Mouse (Mus musculus) megakaryocyte, embryonic 14.5 days (primary cell): ENCODE results near the gene A930002H24Rik. TPM values are rescaled to one million over a fixed set of nuclear protein-coding genes. Genes with fewer than 3 reads are reported as not detected.
"Not testable (repeated sequence)": the region's sequence is repeated elsewhere in the genome, so short reads cannot be mapped to it uniquely, and the experiment has no call there.

ENCODE experiments used
- H3K27me3 ChIP-seq: replicated peaks from 2 replicates; pipeline ENCODE3; 2012; ENCODE audit warnings: inconsistent platforms
- H3K36me3 ChIP-seq: replicated peaks from 2 replicates; pipeline ENCODE3; 2012; ENCODE audit warnings: low read length, inconsistent platforms, mixed read lengths
- H3K4me1 ChIP-seq: 2 replicates; pipeline ENCODE4 v1.6.1; 2012; ENCODE audit warnings: inconsistent platforms
- H3K4me3 ChIP-seq: replicated peaks from 2 replicates; pipeline ENCODE3; 2012; ENCODE audit warnings: moderate library complexity, mild to moderate bottlenecking, inconsistent platforms
- H3K9me3 ChIP-seq: 2 replicates; pipeline ENCODE4 v1.6.1; 2012; ENCODE audit warnings: inconsistent platforms
- FLI1 ChIP-seq: IDR thresholded peaks from 2 replicates; pipeline ENCODE4 v1.6.1; 2012; ENCODE audit warnings: low read length, inconsistent platforms, mixed read lengths
- GATA1 ChIP-seq: IDR thresholded peaks from 3 replicates; pipeline ENCODE4 v1.6.1; 2012; ENCODE audit warnings: mixed read lengths, low read length, inconsistent platforms, borderline replicate concordance
- polyA plus RNA-seq: library from polyadenylated mRNA; stranded (reverse); fragments of >175 nt; gene quantifications from 2 replicates; pipeline ENCODE4 v1.2.3, GENCODE M21; 2012; ENCODE audit warnings: low replicate concordance; ENCODE audit not compliant: insufficient read depth

Gene A930002H24Rik
- polyA plus RNA-seq, 1 experiment: 5.5 TPM

DNA sequence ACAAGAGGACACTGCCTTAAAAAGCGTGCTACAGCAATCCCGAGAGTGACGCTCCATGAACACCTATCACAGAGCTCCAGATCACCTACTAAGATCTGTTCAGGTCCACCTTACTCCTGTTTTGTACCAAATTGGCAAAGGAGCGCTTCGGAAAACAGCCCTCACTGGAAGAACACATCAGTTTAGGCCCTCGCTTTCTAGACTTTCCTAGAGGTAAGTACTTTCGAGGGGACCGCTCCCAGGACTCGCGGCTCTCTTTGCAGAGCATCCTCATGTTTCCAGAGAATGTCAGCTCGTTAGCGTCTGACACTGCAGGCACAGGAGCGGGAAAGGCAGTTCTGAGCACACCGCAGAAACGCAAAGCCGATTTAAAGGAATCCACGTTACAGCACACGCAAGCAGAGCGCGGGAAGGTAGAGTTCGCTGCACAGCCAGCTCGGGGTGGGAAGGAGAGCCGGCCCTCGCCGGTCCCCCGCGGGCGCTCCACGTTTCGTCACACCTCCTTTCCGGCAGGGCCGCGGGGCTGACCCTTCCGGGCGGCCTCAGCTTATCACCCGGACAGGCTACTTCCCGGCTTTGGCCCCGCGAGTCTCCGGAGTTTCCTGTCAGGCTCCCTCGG lies 470 bp downstream of the A930002H24Rik start, which contains the start of gene Fer:
TSS of gene Fer (plus strand) at position 51 of the 619 bp plus-strand sequence.
- H3K9me3 ChIP-seq: no peaks in the 10 kb centered on the region
- H3K4me3 ChIP-seq: peak within 1 kb of the TSS; percentile 98
- no peak for TF ChIP-seq FLI1
- TF ChIP-seq GATA1: no peak
- H3K4me1 ChIP-seq: peaks cover 22% of the 10 kb centered on the region
- H3K27me3 ChIP-seq: no peaks in the 10 kb centered on the region
- no peaks in the 10 kb centered on the region for H3K36me3 ChIP-seq

DNA sequence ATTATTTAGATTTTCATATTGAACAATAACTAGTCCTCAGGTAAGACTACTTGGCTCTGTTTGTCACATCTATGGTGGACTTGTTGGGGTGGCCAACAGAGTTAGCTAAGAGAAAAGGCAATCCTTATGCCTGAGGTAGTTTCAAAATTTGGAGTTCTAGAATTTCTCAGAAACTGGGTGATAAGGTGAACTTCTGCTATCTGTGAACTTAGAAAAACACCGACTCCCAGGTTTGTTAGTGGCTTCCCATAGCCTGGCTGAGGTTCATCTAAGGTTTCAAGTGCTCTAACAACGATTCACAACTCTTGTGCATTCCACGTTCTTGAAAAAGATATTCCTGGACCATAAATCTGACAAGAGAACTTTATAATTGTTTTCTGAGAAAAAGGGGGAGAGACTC lies 1.2 kb downstream of the A930002H24Rik start:
- Histone ChIP-seq H3K27me3 (no peaks in the 10 kb centered on the region), H3K9me3 (no peaks in the 10 kb centered on the region), H3K4me1 (peaks cover 28% of the 10 kb centered on the region), H3K36me3 (no peaks in the 10 kb centered on the region), H3K4me3 (peak overlapping the region; percentile 38)
- TF ChIP-seq GATA1 (no peak), FLI1 (no peak)

DNA sequence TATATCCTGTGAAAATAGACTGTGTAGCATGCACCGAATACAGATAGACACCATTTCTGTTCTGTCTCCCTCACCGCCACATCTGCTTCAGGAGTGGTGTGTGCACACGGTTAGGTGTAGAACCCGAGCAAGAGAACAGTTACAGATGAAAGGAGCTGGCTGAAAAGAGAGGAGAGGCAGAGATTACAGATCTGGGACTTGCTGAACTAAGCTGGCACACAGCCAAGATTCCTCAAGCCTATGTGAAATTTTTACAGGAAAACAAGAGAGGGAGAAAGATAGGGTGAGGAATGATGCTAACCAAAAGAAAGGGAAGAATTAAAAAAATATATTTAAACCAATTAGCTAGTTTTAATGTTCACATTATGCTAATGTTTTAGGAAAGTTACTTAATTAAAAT lies 2.6 kb downstream of the A930002H24Rik start:
- no peaks in the 10 kb centered on the region for H3K36me3 ChIP-seq
- no peak overlapping the region for H3K4me3 ChIP-seq
- peaks cover 40% of the 10 kb centered on the region for H3K4me1 ChIP-seq
- TF ChIP-seq GATA1 (no peak), FLI1 (no peak)
- no peaks in the 10 kb centered on the region for H3K9me3 ChIP-seq
- no peaks in the 10 kb centered on the region for H3K27me3 ChIP-seq

DNA sequence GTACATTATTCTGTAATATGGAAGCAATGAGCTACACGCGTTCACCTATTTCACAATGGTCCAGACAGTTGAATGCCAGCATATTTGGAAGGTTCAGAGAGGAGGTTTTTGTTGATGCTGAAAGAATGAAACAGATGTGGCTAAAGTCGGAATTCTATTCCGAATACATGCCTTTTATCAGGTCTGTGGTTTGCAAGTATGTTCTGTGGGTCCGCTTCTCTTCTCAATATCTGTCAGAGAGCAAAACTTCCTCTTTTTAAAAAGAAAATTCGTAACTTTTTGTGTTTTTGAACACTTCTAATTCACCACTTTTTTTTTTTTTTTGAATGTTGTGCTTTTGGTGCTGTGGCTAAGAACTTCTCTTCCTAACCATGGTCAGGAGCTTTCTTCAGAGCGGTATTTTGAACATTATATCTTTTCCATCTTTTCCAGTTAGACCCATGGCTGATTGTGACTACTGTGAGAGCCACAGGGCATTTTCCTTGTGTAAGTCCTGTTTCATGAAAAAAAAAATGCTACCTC lies 6.5 kb downstream of the A930002H24Rik start:
- peaks cover 15% of the 10 kb centered on the region for H3K9me3 ChIP-seq
- H3K27me3 ChIP-seq: peaks cover 6% of the 10 kb centered on the region
- no peak for TF ChIP-seq FLI1
- no peak for TF ChIP-seq GATA1
- peaks cover 7% of the 10 kb centered on the region for H3K36me3 ChIP-seq
- peaks cover 23% of the 10 kb centered on the region for H3K4me1 ChIP-seq
- peak overlapping the region; percentile 56 for H3K4me3 ChIP-seq

DNA sequence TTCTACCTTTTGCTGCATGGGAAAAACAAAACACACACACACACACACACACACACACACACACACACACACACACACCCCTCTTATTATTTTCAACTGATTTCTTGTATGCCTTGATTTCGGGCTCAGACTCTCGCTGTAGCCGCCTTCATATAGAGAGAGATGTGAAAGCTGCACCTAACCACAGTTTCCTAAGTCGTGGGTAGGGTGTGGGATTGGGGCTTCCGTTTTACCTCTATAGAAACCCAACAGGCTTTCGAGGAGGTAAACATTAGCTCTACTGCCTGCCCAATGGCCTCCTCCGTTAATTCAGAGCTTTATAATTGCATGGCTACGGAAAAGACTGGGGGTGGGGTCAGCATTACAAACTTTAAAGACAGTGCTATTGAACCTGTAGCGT lies 13.6 kb downstream of the A930002H24Rik start:
- H3K36me3 ChIP-seq: peaks cover 7% of the 10 kb centered on the region

DNA sequence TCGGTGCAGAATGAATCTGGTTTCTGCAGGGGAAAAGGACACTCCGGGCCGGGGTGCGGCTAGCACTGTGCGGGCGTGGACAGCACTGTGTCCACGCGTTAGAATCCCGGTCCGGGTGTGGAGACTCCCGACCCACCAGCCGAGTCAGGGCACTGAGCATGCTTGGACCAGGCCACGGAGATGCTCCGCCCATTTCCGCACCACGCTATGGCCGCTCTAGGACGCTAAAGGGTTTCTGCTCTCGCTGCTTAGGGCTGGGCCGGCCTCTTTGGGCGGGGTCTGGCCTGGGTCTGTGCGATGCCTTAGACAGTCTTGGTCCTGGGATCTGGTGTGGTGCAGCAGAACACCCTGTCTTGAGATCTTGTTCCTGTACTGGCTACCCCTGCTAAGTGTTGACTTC lies 14.0 kb downstream of the A930002H24Rik start:
- no peak for TF ChIP-seq GATA1
- no peak for TF ChIP-seq FLI1
- peaks cover 7% of the 10 kb centered on the region for H3K36me3 ChIP-seq
- H3K27me3 ChIP-seq: peaks cover 19% of the 10 kb centered on the region
- H3K4me1 ChIP-seq: peaks cover 30% of the 10 kb centered on the region
- H3K9me3 ChIP-seq: peaks cover 26% of the 10 kb centered on the region
- H3K4me3 ChIP-seq: peak overlapping the region; percentile 92

More for the DNA sequence above, 13.6 kb downstream of the A930002H24Rik start:
- peaks cover 19% of the 10 kb centered on the region for H3K27me3 ChIP-seq
- H3K9me3 ChIP-seq: peaks cover 26% of the 10 kb centered on the region
- peaks cover 30% of the 10 kb centered on the region for H3K4me1 ChIP-seq
- TF ChIP-seq GATA1 (no peak), FLI1 (no peak)
- peak overlapping the region; percentile 92 for H3K4me3 ChIP-seq

DNA sequence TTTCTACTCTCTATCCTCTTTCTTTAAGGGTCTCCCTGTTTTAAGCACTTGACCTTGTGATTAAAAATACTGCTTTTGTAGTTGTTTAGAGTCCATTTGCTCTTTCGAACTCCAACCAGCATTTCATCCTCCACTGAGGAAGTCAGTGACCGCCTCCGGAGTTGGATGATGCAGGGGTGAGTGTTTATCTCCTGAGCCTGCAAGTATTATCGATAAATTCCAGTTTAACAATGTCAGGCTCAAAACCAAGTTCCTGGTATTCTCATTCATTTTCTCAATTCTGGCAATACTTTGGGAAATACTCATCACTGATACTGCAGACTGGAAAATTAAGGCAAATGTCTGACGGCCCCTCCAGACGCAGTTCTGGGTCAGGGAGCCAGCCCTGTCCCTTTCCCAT lies 14.4 kb downstream of the A930002H24Rik start:
- Histone ChIP-seq H3K36me3 (peaks cover 5% of the 10 kb centered on the region), H3K4me3 (peak overlapping the region; percentile 92), H3K9me3 (peaks cover 22% of the 10 kb centered on the region), H3K4me1 (peaks cover 30% of the 10 kb centered on the region), H3K27me3 (peaks cover 19% of the 10 kb centered on the region)
- TF ChIP-seq FLI1 (no peak), GATA1 (no peak)

DNA sequence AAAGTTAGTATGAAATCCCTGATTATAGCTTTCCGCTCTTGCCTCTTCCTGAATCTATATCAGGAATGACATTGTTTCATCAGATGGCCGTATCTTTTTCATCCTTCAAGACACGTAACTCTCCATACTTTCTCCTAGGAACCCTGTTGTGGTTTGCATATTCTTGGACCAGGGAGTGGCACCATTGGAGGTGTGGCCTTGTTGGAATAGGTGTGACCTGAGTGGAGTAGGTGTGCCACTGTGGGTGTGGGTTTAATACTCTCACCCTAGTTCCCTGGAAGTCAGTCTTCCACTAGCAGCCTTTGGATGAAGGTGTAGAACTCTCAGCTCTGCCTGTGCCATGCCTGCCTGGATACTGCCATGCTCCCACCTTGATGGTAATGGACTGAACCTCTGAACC lies 17.8 kb downstream of the A930002H24Rik start:
- H3K9me3 ChIP-seq, H3K36me3 ChIP-seq, H3K4me3 ChIP-seq: not testable (repeated sequence)
- Histone ChIP-seq H3K27me3 (peaks cover 11% of the 10 kb centered on the region), H3K4me1 (peaks cover 30% of the 10 kb centered on the region)

DNA sequence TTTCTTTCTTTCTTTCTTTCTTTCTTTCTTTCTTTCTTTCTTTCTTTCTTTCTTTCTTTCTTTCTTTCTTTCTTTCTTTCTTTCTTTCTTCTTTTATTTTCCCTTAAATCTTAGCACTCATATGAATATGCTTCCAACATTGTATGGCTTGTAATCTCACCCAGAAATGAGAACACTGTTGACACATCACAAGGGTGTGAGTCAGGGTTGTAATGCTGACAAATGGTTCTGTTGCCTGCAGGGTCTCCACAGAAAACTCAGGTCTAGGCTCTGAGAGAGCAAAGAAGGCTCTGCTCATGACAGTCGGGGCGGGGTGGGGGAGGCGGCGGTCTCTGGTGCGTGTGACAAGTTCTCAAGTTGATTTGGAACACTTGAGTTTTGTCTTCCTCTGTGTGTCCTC lies 18.7 kb downstream of the A930002H24Rik start:
- H3K36me3 ChIP-seq: no peaks in the 10 kb centered on the region
- TF ChIP-seq FLI1 (no peak), GATA1 (no peak)
- peaks cover 10% of the 10 kb centered on the region for H3K27me3 ChIP-seq
- peaks cover 23% of the 10 kb centered on the region for H3K4me1 ChIP-seq
- H3K4me3 ChIP-seq: no peak overlapping the region
- H3K9me3 ChIP-seq: peaks cover 5% of the 10 kb centered on the region; the same call in 1 of the 2 replicates

DNA sequence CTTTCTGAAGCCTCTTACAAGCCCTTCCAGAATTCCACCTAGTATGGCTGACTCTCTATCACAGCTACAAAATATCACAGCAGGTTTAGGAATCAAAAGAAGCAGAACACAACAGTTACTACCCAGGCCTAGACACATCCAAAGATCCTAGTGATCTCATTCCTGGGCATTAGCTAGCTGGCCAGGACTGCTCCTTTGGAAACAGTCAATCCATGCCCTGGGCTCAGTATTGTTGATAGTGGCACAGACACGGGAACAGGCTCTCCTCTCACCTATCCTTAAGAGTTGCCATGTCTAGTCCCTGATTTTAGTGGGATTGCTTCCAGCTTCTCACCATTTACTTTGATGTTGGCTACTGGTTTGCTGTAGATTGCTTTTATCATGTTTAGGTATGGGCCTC lies 21.4 kb downstream of the A930002H24Rik start:
- H3K27me3 ChIP-seq: peaks cover 8% of the 10 kb centered on the region
- H3K36me3 ChIP-seq: no peaks in the 10 kb centered on the region
- TF ChIP-seq GATA1 (no peak), FLI1 (no peak)
- peaks cover 15% of the 10 kb centered on the region for H3K9me3 ChIP-seq
- peaks cover 9% of the 10 kb centered on the region for H3K4me1 ChIP-seq
- no peak overlapping the region for H3K4me3 ChIP-seq
